Mouse (Mus musculus): ENCODE results near the gene Pbx2.

Pbx2 gene

DNA sequence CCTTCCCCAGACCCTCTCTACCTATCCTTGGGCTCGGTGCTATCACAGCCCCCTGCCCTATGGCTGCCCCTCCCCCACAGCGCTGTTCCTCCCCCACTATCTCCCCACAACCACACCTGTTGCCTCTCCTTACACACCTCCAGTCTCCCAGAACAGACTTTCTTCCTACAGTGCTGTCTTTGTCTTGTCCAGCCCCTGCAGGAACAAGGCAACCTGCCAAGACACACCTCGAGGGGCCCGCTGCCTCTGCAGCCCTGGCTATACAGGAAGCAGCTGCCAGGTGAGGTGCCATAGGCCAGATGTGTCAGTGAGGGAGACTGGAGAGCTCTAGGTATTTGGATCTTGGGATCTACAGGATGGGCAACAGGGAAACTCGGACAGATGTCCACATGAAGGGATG is 14.5 kb upstream of the Pbx2 start:
- in situ Hi-C loops (cut with MboI, MseI): loop anchor here in 1 of 2 experiments (25.0 kb wide), 1 partner anchor 1686 kb away; the partner anchor contains the start of genes Rpp21 and Trim39

DNA sequence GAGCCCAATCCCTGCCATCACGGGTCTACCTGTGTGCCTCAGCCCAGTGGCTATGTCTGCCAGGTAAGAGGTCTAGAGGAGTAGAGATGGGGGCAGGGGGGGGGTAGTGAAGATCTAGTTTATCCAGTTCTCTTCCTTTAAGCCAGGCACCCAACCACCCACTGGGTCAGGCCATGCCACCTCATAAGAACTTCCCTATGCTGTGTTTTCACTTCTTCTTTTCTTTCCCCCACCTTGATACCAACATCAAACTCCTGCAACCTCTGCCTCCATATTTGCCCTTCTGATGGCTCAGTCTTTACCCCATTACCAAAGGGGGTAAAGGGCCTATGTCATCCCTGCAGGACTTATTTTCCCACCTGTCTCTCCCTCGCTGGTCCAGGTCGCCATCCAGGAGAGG is 13.0 kb upstream of the Pbx2 start:
- in situ Hi-C loops (cut with MboI, MseI): loop anchor here in 1 of 2 experiments (25.0 kb wide), 1 partner anchor 1684 kb away; the partner anchor contains the start of genes Rpp21 and Trim39

DNA sequence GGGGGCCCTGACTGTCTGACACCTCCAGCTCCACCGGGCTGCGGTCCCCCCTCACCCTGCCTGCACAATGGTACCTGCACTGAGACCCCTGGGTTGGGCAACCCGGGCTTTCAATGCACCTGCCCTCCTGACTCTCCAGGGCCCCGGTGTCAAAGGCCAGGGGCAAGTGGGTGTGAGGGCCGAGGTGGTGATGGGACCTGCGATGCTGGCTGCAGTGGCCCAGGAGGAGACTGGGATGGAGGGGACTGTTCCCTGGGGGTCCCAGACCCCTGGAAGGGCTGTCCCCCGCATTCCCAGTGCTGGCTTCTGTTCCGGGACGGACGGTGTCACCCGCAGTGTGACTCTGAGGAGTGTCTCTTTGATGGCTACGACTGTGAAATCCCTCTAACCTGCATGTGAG is 8.5 kb upstream of the Pbx2 start:
- in situ Hi-C loops (cut with MboI, MseI): loop anchor here in 1 of 2 experiments (25.0 kb wide), 1 partner anchor 1680 kb away; the partner anchor contains the start of genes Rpp21 and Trim39

DNA sequence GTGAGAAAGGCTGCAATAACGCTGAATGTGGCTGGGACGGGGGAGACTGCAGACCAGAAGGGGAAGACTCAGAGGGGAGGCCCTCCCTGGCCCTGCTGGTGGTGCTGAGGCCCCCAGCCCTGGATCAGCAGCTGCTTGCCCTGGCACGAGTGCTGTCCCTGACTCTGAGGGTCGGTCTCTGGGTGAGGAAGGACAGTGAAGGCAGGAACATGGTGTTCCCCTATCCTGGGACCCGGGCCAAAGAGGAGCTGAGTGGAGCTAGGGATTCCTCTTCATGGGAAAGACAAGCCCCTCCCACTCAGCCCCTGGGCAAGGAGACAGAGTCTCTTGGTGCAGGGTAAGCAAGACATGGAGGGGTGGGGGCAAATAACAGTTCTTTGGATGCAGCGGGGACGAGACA is 7.7 kb upstream of the Pbx2 start:
- in situ Hi-C loops (cut with MboI, MseI): loop anchor here in 1 of 2 experiments (25.0 kb wide), 1 partner anchor 1679 kb away; the partner anchor contains the start of genes Rpp21 and Trim39

DNA sequence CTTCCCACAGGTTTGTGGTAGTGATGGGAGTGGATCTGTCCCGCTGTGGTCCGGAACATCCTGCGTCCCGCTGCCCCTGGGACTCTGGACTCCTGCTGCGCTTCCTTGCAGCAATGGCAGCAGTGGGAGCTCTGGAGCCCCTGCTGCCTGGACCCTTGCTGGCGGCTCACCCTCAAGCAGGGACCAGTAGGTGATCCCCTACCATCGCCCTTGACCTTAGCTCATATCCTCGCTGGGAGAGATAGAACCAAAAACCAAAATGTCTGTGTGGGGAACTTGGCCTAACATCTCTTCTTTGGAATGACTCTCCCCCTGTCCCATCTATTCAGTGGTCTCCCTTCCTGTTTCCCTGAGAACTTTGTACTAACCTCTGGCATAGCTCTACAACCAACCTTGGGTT is 7.2 kb upstream of the Pbx2 start:
- in situ Hi-C loops (cut with MboI, MseI): loop anchor here in 1 of 2 experiments (25.0 kb wide), 1 partner anchor 1678 kb away; the partner anchor contains the start of genes Rpp21 and Trim39

DNA sequence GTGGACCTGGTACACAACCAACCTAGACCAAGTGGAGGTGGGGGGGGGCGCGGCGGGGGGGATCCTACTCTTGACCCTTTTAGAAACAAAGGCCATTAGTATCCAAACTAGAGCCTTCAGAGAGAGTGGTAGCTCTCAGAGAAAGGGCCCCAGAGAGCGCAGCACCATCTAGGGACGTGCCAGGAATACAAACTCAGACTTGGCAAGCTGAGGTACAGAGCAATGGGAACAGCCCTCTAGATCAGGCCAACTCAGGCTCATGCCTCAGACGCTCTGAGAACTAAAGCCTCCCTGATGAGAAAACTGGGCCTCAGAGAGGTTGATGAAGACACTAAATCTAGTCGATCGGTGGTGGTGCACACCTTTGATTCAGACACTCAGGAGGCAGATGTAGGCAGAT is 5.9 kb upstream of the Pbx2 start:
- in situ Hi-C loops (cut with MboI, MseI): loop anchor here in 1 of 2 experiments (25.0 kb wide), 1 partner anchor 1677 kb away; the partner anchor contains the start of genes Rpp21 and Trim39

DNA sequence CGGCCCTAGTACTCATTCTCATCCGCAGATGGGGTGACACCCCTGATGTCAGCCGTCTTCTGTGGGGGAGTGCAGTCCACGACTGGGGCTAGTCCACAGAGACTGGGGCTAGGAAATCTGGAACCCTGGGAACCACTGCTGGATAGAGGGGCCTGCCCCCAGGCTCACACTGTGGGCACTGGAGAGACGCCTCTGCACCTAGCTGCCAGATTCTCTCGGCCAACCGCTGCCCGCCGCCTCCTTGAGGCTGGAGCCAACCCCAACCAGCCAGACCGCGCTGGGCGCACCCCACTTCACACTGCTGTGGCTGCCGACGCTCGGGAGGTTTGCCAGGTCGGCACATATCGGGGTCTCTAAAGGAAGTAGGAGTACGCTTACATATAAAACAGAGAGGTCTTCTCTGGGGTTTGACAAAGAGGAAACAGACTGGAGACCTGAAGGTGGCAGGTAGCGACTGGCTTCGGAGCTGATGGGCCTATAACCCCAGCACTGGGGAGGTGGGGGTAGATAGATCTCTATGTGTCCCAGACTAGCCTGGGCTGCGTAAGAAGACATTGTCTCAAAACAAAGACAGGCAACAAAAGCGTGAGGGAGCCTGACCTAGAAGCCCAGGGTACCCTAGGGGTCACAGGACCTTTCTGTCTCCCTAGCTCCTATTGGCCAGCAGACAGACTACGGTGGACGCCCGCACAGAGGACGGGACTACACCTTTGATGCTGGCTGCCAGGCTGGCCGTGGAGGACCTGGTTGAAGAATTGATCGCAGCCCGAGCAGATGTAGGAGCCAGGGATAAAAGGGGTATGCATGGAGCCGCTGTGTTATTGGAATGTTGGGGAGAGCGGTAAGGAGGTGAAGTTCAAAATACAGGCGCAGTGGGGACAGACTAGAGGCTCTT is 4.9 kb upstream of the Pbx2 start:
- in situ Hi-C loops (cut with MboI, MseI): loop anchor here in 1 of 2 experiments (25.0 kb wide), 1 partner anchor 1676 kb away; the partner anchor contains the start of genes Rpp21 and Trim39

DNA sequence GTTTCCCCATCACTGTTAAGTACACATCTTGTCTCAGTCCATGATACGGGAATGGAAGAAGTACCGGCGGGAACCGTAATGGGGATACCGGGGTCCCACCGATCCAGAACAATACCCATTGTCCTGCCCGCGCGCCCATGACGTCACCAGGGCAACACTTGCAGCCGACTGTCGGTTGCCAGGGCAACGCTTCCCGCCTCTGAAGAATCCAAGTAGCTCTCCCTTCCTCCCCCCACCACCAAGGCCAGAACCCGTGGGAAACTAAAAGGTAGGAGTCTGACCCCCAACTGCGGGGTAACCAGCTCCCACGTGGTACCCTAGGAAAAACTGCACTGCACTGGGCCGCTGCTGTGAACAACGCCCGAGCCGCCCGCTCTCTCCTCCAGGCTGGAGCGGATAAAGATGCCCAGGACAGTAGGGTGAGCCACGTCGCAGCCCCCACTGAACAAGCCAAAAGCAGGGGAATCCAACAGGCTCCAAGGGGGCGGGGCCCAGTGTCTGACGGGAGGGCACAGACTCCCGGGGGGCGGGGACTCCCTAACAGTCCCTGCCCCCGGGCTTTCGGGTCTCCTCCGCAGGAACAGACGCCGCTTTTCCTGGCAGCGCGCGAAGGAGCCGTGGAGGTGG is 4.2 kb upstream of the Pbx2 start:
- in situ Hi-C loops (cut with MboI, MseI): loop anchor here in 1 of 2 experiments (25.0 kb wide), 1 partner anchor 1675 kb away; the partner anchor contains the start of genes Rpp21 and Trim39

DNA sequence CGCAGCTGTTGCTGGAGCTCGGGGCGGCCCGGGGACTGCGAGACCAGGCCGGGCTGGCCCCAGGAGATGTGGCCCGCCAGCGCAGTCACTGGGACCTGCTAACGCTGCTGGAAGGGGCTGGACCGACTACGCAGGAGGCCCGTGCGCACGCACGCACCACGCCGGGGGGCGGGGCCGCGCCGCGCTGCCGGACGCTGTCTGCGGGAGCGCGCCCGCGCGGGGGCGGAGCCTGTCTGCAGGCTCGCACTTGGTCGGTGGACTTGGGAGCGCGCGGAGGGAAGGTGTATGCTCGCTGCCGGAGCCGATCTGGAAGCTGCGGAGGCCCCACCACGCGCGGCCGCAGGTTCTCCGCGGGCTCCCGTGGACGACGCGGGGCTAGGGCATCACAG is 3.6 kb upstream of the Pbx2 start:
- in situ Hi-C loops (cut with MboI, MseI): loop anchor here in 1 of 2 experiments (25.0 kb wide), 1 partner anchor 1675 kb away; the partner anchor contains the start of genes Rpp21 and Trim39

DNA sequence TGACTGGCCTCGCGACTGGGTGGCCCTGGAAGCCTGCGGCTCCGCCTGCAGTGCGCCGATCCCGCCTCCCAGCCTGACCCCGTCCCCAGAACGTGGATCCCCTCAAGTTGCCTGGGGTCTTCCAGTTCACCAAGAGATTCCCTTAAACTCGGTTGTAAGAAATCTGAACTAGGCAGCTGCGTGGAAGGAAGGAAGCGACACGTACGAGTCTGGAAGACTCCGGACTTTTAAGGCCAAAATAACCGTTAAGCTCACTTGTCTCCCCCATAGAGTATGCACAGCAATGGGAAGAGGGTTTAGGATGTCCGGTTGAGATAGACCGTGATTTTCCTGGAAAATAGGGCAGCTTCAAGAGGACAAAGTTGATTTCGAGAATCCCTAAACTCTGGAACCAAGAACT is 3.3 kb upstream of the Pbx2 start:
- in situ Hi-C loops (cut with MboI, MseI): loop anchor here in 1 of 2 experiments (25.0 kb wide), 1 partner anchor 1674 kb away; the partner anchor contains the start of genes Rpp21 and Trim39

DNA sequence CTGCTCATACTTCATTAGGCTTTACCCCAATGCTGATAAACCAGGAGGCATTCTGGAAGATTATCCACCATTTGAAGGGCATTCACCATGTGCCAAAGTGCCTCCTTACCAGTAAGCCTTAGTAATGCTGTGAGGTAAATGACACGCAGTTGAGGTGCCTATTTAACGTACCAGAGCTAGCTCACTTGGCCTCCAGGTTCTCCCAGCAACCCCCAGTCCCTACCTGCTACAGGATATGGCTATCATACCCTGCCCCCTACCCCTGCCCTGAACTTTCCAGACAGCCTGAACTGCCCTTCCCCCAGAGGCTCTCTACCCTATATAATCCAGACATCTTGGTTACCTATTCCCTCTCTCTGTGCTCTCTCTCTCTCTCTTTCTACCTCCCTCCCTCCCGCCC is 2.3 kb upstream of the Pbx2 start:
- in situ Hi-C loops (cut with MboI, MseI): loop anchor here in 1 of 2 experiments (25.0 kb wide), 1 partner anchor 1674 kb away; the partner anchor contains the start of genes Rpp21 and Trim39

DNA sequence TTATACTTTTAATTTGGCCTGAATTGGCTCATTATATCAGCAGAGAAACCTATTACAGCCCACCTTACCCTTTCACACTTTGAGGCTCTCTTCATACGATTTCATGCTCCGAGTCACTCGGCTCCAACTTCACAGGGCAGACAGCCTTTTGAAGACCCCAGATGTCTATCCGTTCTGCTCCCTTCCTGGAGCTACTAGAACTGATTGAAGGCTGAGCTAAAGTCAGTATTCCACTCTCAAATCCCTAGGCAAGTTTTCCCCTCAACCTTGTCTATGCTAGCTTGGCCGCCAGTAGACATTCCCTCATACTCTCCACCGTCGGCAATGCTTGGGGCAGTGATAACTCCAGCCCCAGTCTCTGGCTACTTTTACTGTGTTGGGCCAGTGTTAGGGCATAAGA is 1.9 kb upstream of the Pbx2 start:
- in situ Hi-C loops (cut with MboI, MseI): loop anchor here in 1 of 2 experiments (25.0 kb wide), 1 partner anchor 1673 kb away; the partner anchor contains the start of genes Rpp21 and Trim39

DNA sequence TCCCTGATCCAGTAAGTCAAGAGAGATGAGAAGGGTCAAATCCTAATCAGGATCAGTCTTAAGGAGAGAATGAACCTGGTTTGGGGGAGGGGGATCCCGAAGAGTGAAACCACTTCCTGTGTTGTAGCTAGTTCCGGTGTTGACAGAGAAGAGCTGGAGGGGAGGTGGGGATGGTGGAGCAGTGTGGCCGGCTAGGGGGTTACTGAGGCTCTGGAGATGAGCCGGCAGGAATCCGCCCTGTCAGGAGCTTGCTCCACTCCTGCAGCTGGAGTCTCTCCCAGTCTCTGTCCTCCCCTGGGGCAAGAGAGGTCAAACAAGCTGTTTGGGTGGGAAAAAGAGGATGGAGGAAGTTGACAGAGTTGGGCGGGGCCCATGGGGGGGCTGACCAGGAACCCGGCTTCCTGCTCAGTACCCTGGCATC is 1.4 kb upstream of the Pbx2 start, which contains the start of gene Gpsm3:
TSS of gene Gpsm3 (plus strand) at position 126 of the 421 bp plus-strand sequence.
- in situ Hi-C loops (cut with MboI, MseI): loop anchor here in 1 of 2 experiments (25.0 kb wide), 1 partner anchor 1673 kb away; the partner anchor contains the start of genes Rpp21 and Trim39

DNA sequence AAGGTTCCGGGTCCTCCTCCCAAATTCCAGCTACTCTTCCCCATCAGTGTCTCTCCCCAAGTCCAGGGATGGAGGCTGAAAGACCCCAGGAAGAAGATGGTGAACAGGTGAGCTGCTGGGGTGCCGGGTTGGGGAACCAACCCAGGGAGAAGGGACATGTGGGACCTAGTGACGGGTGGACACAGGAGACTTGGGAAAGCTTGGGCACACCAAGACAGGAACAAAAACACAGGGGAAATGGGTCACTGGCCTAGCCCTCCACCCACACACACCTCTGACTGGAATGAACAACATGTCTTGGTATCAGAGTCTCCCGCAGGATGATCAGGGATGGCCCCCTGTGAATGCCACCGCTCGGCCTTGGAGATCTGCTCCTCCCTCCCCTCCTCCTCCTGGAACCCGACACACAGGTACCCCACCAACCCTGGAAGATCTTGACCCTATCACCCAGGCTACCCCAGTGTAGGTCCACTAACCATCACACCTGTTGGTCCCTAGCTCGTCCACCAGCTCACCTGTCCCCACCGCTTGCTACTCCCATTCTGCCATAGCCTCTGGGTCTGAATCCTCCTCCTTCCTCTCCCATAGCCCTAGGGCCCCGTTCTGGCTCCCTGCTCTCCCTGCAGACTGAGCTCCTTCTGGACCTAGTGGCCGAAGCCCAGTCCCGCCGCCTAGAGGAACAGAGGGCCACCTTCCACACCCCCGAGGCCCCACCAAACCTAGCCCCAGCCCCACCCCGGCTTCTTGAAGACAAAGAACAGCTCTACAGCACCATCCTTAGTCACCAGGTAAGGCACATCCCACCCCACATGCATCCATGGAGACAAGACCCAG is 695 bp upstream of the Pbx2 start:
- in situ Hi-C loops (cut with MboI, MseI): loop anchor here in 1 of 2 experiments (25.0 kb wide), 1 partner anchor 1672 kb away; the partner anchor contains the start of genes Rpp21 and Trim39

DNA sequence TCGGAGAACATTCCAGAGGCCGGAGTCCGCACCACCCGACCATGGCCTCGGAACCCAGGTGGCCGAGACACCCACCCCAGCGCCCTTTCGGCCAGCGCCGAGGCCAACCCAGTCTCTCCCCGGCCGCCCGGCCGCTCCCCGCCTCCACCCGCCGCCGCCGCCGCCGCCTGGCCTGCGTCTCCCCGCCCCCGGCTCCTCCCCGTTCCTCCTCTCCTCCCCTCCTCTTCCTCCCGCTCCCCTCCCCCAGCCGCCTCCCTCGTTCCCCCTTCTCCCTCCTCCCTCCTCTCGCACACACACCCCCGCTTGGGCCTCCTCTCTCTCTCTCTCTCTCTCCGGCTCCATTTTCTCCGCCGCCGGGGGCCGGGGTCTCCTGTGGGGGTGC is 919 bp downstream of the Pbx2 start:
- in situ Hi-C loops (cut with MboI, MseI): loop anchor here in 1 of 2 experiments (25.0 kb wide), 1 partner anchor 1670 kb away; the partner anchor contains the start of genes Rpp21 and Trim39

DNA sequence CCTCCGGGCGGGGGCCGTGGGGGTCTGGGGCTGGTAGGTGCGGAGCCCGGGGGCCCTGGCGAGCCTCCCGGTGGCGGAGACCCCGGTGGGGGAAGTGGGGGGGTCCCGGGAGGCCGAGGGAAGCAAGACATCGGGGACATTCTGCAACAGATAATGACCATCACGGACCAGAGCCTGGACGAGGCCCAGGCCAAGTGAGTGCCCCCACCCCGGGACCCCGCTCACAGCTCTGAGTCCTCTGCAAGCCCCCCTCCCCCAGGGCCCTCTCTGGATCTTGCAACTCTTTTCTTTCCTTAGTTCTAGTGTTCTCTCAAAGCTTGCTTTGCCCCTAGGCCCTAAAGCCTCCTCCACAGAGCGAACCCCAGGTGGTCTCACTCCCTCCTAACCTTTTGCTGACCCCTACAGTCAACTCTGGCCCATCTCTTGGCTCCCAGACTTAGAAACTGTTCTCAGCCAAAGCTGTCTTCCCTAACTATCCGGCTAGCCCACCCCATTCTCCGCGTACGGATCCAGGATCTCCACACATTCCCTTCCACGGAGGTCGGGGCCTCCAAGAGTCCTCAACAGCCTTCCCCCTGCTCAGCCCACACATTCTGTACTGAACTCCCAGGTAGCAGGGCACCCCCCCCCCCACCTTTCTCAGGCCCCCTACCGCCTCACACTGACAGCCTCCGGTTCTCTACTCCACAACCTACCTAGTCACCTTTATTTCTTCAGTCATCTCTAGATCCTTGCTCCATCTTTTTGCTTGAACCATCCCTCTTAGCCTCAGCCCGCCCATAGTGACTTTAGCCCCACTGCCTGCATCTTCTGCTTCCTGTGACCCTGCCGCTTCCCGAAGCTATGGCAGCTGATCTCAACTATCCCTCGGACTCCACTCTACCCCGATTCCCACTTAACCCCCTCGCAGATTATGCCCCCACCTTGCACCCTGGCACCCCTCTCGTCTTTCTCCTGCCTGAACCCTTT is 1.8 kb downstream of the Pbx2 start:
- in situ Hi-C loops (cut with MboI, MseI): loop anchor here in 1 of 2 experiments (25.0 kb wide), 1 partner anchor 1669 kb away; the partner anchor contains the start of genes Rpp21 and Trim39

DNA sequence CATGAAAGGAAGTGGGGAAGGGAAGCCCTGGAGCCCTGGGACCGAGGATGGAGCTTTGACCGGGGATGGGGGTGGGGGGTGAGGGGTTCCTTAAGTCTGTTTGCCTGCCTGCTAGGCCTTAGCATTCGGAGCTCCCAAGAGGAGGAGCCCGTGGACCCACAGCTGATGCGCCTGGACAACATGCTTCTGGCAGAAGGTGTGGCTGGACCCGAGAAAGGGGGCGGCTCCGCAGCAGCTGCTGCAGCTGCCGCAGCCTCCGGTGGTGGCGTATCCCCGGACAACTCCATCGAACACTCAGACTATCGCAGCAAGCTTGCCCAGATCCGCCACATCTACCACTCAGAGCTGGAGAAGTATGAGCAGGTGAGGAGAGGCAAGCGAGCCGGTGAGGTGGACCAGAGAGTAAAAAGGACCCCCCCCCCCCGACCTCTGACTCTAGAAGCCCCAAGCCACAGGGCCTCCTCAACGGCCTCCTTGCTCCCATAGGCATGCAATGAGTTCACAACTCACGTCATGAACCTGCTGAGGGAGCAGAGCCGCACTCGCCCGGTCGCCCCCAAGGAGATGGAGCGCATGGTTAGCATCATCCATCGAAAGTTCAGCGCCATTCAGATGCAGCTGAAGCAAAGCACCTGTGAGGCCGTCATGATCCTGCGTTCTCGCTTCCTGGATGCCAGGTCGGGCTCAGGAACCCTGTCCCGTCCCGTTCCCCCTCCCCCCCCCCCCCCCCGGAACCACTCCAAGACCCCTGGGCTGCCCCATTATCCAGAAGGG is 2.9 kb downstream of the Pbx2 start:
- in situ Hi-C loops (cut with MboI, MseI): loop anchor here in 1 of 2 experiments (25.0 kb wide), 1 partner anchor 1668 kb away; the partner anchor contains the start of genes Rpp21 and Trim39

DNA sequence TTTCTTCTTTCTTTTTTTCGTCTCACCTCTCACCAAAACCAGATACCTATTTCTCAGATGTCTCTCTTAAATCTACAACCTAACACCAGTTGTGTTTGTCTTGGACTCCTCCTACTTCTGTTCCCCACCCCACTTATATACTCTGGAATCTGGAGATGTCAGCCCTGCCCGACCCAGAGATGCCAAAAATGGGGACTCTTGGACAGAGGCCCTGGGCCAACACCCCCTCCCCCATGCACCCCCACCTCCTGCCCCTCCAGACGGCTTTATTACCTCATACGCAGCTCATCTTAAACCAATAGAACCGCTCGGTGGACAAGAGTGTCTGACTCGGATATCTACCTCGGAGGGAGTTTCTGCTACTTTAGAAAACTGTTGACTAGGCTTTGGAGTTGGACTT is 5.0 kb downstream of the Pbx2 start:
- in situ Hi-C loops (cut with MboI, MseI): loop anchor here in 1 of 2 experiments (25.0 kb wide), 1 partner anchor 1666 kb away; the partner anchor contains the start of genes Rpp21 and Trim39
